Mouse (Mus musculus): ENCODE measurements at regions not wholly inside any gene's neighbourhood (a gene's known extent, or its start where the extent isn't known, plus 50 kb on each side); places are given as distances from the start of the nearest gene placed in this dataset.
"Not testable (repeated sequence)": the region's sequence is repeated elsewhere in the genome, so short reads cannot be mapped to it uniquely, and the experiment has no call there.

DNA sequence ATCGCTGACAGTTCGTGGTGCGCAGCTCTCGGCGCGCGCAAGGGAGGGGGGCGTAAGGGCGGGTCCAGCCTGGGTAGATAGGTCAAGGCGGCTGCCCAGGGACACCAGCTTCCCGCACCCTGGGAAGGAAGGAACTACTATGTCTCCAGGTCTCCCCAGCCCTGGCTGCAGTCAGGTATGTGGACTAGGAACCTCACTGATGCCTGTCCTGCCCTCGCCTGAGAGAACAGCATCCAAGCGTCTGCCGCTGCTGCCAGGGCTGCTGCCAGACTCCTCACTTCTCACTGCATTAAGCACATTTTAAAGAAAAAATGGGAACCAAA is 419.1 kb downstream of the Nova1 start:
- no peak for DNase-seq (ENCODE audit: extremely low spot score in 1 of 2, low spot score in 1 of 2)

DNA sequence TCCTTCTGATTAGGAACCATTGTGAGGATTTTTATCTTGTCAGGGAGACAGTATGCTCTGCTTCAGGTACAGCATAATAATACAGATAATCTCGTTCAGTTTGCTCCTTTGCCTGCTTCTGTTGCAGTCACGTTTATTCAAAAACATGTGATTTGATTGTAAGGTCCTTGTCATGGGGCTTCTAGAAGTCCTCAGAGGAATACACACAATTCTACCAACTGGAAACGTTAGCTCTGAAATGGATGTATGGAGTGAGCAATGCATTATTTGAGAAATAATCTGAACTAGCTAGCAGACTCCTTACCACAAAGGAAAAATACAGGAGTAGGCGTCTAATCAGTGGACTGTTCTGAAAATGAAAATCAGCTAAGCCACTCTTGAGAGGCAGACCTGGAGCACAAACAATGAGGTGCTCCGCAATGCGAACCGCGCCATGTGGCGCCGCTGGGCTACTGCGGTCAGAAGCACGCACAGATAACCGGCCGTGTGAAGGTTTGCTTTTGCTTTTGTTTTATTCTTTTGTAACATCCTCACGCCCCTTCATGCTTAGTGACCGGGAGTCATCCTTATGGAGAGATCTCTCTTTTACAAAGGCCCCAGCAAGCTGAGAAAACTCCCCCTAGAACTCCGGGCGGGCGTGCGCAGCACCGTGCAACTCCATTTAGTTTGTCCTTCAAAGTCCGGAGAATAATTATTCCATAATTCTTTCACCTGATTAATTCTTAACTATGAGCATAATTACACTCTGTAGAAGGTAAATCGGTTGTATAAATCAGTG is 419.7 kb downstream of the Nova1 start:
- peak; percentile 8 to 25 for DNase-seq (ENCODE audit: extremely low spot score in 1 of 2, low spot score in 1 of 2)

DNA sequence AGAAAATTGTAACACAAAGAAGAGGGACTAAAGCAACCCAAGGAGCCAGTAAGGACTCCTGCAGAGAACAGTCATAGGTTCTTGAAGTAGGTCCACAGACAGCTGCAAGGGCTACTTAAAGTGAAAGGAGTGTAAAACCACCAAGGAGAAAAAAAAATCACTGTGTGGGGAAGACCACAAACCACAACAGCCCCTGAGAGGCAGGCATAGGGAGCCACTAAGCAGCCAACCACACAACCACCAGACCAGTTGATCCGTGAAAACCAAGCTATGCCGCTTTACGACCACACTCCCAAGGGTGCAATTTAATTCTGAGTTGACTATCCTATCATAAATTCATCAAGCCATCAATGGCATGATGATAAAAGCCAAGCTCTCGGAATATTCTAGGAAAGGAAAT is 423.5 kb downstream of the Nova1 start:
- DNase-seq (ENCODE audit: extremely low spot score in 1 of 2, low spot score in 1 of 2), result no peak

DNA sequence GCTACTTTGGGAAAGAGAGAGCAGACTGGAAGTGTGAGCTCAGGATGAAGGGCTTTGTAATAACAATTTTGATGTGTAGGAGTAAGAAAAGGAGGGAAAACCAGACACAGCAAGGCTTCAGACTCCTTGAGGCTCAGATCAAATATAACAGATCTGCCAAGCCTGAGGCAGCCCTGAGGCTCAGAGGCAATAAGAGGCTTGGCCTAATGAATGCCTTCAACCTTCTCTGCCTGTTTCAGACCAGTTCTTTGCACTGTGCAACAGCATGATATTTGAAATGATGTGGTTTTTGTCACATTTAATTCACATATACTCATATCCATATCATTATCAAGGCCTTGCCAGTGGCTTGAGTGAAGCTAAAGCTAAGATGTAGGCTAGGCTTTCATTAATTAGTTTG is 425.0 kb downstream of the Nova1 start:
- no peak for DNase-seq (ENCODE audit: extremely low spot score in 1 of 2, low spot score in 1 of 2)

DNA sequence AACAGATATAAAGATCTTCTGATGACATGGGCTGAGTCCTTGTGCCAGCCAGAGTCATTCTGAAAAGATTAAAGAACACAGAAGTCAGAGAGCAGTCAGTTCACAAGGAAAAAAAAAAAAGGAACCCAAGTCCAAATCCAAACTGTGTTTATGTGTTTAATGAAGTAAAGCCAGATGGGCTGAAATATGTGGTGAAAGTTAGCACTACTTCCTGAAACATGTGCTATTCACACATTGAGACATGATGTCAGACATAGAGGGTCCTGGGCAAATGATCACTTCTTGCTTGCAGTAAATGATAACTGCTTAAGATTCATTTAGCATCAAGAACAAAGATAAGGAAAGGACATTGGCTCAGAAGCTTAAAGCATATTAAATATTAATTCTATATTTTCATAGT is 439.8 kb downstream of the Nova1 start:
- DNase-seq (ENCODE audit: extremely low spot score in 1 of 2, low spot score in 1 of 2), result no peak

DNA sequence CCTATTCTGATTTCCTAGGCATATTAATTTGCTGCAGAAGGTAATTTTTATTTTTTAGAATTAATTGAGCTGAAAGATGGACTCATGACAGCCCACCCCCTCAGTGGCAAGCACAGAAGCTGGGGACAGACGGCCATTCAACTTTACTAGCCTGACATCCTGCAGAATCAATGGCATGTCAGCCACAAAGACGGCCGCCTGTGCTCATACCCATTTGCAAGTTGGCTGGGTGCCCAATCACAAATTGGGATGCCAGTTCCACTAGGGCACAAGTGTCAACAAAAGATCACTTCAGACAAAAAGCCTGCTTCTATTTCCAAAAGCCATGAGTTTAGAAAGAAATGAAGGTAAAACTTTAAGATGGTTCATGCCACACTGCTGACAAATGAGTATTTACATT is 447.0 kb downstream of the Nova1 start:
- peak in 1 of 2 experiments; percentile 10 for DNase-seq (ENCODE audit: extremely low spot score in 1 of 2, low spot score in 1 of 2)

DNA sequence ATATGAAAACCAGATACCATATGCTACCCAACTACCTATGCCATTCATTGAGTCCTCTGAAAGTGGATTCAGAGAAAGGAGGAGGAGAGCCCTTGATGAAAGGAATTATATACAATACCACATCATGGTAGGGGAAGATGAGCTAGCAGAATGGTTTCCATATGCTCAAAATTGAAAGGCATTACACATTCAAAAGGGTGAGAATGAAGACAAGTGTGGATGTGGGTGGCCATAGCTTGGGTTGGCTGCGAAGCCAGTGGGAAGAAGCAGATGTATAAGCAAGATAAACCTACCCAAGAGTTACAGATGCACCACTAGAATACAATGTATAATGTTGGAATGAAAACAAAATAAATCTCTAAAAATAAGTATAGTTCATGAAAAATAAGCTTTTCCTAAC is 485.4 kb downstream of the Nova1 start:
- no peak for DNase-seq (ENCODE audit: extremely low spot score in 1 of 2, low spot score in 1 of 2)

DNA sequence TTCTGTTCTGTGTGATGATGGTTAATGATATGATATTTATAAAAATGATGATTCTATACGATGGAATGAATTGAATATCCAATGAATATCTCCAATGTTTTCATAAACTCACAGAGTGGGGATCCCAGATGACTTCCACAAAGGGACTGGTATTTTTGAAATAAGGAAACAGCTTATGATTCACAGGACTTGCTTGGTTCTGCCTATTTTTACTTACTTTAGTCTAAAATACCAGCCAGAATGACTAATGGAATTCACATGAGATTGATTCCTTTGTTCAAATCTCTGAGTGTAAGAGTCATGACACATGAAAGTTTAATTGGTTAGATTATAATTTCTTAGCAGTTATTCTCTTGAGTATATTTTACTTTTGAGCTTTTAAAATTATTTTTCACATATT is 490.9 kb downstream of the Nova1 start:
- DNase-seq (ENCODE audit: extremely low spot score in 1 of 2, low spot score in 1 of 2), result no peak

DNA sequence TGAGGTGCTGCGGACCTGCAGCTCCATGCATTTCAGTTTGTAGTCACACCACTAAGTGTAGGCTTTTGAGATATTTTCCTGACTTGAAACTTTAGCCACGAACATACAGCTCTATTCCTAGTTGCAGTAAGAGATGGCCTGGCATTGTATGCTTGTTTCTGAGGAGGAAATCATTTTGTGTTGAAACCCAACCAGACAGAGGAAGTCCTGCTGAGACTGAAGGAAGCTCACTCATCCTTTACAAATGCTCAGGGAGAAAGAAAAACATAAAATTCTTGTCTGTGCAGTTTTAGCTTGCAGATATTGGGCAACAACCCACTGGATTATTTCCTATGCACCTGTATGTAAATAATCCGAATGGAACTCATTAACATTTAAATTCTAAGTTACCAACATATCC is 495.5 kb downstream of the Nova1 start:
- no peak for DNase-seq (ENCODE audit: extremely low spot score in 1 of 2, low spot score in 1 of 2)

DNA sequence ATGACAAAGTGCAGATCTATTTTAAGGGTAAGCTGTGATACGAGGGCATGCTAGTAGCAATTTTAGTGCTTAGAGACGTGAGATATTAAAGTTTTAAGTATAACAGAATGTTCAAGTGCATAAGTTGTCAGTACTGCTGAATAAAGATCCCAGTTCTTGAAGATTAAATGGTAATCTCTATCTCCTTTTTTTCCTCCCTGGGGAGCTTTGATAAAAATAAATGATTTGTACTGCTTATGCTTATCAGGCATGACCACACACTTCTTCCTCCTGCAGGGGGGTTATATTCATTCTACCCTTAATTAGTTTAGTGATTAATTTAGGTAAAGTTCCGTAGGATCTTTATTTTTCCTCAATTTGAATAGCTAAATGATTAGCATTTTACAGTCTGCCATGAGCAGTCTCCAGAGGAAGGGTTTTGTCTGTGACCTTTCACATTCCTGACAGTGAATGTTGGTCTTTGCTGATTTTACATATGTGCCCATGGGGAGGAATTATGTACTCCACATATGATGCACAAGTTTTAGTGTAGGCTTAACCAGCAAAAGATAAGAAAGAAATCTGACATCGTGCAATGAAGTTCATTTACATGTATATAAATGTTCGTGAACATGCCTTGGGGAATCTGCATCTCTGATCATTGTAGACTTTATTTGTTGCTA is 515.5 kb downstream of the Nova1 start:
- no peak for DNase-seq (ENCODE audit: extremely low spot score in 1 of 2, low spot score in 1 of 2)

DNA sequence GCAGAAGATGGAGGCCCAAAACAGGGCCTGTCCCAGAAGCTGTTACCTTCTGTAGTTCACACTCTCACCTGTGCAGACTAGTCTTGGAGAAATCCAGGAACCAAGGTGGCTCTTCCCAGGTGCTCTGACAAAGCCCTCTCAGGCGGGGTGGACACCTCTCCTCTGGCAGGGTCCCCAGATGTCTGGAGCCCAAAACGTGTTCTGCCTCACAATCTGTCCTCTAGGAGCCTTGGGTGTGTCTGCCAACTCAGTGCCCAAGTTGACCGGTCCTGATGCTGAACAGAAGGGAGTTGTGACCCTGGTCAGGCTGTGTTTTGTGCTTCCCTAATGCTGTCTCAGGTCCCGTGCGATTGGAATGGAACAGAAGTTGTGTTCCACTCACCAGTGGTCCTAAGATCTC is 519.8 kb downstream of the Nova1 start:
- no peak for DNase-seq (ENCODE audit: extremely low spot score in 1 of 2, low spot score in 1 of 2)

DNA sequence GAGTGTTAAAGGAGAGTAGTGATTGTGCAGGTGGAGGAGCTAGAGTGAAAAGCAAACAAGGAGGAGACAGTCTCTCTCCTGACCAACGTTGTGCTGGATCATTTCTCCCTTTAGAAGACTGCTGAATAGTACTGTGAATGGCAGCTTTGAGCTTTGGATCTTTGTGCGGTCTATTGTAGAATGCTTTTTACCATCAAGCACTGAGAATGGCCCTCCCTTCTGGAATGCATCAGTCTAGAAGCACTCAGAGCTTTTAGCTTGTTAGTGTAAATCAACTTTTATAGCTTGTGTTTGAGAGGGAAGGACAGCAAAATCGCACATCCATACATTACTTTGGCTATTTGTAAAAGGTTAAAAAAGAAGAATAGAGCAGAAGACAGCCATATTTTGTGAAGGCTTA is 534.2 kb downstream of the Nova1 start:
- no peak for DNase-seq (ENCODE audit: extremely low spot score in 1 of 2, low spot score in 1 of 2)

DNA sequence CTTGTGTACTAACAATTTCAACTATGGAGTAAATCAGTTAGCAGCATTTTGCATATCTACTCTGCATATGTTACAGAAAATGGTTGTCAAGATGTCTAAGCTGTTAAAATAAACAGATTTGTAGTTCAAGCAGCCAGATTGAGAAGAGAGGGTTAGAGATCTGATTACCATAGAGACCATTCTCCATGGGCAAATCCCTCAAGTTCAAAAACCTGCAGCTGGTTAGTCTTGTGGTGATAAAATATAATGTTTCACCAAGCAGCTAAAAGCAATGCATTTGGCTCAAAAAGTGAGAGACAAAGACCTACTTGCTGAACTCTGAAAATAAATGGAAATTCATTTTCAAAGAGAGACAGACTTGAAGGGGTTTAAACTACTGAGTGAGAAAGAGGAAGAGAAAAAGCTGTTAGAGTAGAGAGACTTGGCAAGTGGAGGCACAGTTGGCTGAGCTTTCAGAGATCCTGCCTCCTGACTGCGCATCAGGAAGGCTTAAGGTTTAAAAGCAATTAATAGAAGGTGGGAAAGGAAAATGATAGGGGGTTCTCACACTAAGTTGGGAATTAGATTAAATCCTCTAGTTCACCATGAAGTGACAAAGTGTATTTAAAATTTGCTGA is 570.2 kb downstream of the Nova1 start:
- no peak for DNase-seq (ENCODE audit: extremely low spot score in 1 of 2, low spot score in 1 of 2)

DNA sequence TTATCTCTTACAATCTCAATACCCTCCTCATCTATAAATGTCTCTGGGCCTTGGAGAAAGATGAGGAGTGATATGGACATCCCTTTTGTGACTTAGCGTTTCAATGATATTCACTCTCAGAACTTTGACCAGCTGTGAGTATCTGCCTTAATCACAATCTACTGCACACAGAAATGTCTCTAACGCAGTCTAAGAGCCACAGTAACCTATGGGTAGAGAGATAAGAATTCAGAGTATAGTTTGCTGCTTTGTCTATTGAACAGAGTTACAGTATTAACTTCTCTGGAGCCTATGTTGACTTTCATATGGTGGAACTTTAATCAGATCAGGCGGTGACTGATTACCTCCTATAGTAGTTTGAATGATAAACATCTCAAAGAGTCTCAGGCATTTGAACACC is 573.8 kb downstream of the Nova1 start:
- no peak for DNase-seq (ENCODE audit: extremely low spot score in 1 of 2, low spot score in 1 of 2)

DNA sequence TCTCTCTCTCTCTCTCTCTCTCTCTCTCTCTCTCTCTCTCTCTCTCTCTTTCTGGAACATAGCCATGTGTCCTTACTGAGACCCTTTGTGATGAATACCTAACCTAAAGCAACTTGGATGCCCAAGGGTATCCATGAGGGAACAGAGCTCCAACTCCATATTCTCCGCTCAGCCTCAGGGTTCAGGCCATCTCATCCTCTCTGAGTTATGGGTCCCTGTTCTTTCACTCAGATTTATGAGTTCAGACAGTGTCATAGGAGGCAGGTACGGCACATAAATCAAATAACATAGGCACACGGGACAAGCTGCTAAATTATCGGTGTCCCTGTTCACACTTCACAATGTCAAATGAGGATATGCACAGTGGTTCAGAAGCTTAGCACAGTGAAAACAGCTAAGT is 586.4 kb downstream of the Nova1 start:
- no peak for DNase-seq (ENCODE audit: extremely low spot score in 1 of 2, low spot score in 1 of 2)

DNA sequence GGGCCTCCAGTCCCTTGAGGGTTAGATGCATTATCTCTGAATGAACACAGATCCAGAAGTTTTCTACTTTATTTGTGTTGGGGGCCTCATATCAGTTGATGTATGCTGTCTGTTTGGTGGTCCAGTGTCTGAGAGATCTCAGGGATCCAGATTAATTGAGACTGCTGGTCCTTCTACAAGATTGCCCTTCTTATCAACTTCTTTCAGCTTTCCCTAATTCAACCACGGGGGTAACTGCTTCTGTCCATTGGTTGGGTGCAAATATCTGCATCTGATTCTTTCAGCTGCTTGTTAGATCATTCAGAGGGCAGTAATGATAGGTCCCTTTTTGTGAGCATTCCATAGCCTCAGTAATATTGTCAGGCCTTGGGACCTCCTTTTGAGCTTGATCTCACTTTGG is 603.4 kb downstream of the Nova1 start:
- not testable (repeated sequence) for DNase-seq (ENCODE audit: extremely low spot score in 1 of 2, low spot score in 1 of 2)

DNA sequence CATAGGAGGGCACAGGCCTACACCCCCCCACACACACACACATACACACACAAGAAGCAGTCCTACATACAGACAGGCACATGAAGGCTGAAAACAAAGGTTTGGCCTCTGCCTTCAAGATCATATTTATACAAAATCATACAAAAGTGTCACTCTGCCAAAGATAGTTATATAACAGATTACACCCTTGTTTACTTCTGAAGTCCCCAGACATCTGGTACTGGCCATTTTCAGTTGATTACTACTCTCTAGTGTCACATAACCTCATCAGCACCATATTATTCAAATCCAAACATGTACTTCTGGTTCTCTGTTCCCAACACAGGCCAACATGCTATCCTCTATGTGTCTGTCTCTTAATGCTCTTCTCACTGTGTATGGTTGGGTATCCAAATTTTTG is 619.7 kb downstream of the Nova1 start:
- DNase-seq (ENCODE audit: extremely low spot score in 1 of 2, low spot score in 1 of 2), result no peak

DNA sequence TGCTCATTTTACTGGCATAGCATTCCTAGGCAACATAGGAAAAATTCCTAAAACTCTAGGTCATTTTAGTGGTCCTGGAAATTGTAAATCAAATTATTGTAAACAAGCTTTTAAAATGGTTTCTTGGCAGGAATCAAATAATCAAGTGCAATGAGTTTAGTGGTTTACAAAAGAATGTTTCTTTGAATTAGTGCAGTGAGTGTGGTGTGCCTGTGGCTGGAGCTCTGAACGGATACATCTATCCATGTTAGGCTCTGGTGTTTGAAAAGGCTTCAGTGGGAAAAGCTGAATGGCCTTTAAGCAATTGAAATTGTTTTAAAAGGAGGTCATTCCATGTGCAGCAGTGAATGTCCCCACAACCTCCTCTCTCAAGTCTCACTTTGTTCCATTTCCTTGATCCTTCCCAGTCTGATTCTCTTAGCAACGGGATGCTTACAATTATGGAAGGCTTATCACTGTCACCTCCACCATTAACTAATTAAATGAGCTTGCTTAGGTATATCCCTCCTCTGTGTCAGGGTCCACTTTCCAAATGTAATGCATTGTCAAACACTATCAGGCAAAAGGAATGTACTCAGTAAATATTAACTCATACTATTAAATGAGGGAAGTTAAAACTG is 621.1 kb downstream of the Nova1 start:
- no peak for DNase-seq (ENCODE audit: extremely low spot score in 1 of 2, low spot score in 1 of 2)

DNA sequence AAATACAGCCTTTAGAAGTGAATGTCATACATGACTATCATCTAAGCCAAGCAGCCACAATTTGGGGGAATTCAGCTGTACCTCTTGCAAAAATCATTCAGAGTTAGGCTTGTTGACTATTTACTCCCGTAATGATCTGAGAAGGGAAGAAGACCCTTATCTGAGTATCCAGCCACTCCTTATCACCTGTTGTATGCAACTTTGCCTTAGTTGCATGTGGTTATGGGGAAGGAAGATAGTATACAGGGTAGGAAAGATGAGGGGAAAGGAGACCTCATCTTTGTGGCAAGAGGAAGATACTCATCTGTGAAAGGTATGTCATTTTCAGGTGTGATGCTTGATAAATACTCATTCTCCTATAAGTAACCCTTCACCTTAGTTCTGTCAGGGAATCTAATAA is 624.6 kb downstream of the Nova1 start:
- no peak for DNase-seq (ENCODE audit: extremely low spot score in 1 of 2, low spot score in 1 of 2)

All from layer of hippocampus, postnatal 25 days (tissue).